Mouse (Mus musculus): ENCODE data around the gene Gng8. TPM values are rescaled to one million over a fixed set of nuclear protein-coding genes. Genes with fewer than 3 reads are reported as not detected.

Gng8 gene
- polyA plus RNA-seq, 1 experiment = not detected

GRCm38 (mm10) chr7:16892352-16892730, 755 bp downstream of the Gng8 start:
- no peak overlapping the region for H3K27ac ChIP-seq (ENCODE audit: control insufficient read depth, insufficient read depth, low read depth, low read length, poor library complexity)
- no peak overlapping the region for H3K4me3 ChIP-seq (replicated peaks; ENCODE audit: control insufficient read depth, low read depth, low read length)
- TF ChIP-seq POLR2A (IDR thresholded peaks at IDR 0.05; ENCODE audit: borderline replicate concordance, control insufficient read depth, low read depth, low read length) (no peak), CTCF (IDR thresholded peaks at IDR 0.05; ENCODE audit: control insufficient read depth, insufficient read depth, low read length) (0 out of 2 replicates have a peak, but pooled peaks have one; percentile 8)
- WGBS = 46% methylated on average over 9 of the region's 9 CpGs
- H3K4me1 ChIP-seq (ENCODE audit: control insufficient read depth, insufficient read depth, low read length) = peaks cover 2% of the 10 kb centered on the region

DNA sequence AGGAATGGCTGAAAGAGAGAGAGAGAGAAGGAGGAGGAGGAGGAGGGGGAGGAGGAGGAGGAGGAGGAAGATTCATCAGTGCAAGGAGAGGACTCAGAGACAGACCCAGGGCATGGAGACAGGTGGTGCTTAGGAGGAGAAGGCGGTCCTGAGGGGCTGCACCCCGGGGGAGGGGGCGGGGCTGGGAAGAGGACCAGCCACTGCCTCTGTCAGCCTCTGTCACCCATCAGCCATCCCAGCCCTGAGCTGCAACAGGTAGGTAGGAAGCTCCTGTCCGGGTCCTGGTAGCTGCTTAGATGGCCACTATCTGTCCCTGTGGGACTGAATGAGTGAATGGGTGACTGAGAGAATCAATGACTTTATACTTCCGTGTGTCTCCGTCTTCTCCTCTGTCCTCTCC, 2.0 kb downstream of the Gng8 start:
- Histone ChIP-seq H3K4me3 (replicated peaks; ENCODE audit: control insufficient read depth, low read depth, low read length) (no peak overlapping the region), H3K4me1 (ENCODE audit: control insufficient read depth, insufficient read depth, low read length) (peaks cover 2% of the 10 kb centered on the region), H3K27ac (ENCODE audit: control insufficient read depth, insufficient read depth, low read depth, low read length, poor library complexity) (no peak overlapping the region)
- WGBS = 44% methylated on average over 6 of the region's 6 CpGs
- TF ChIP-seq POLR2A (IDR thresholded peaks at IDR 0.05; ENCODE audit: borderline replicate concordance, control insufficient read depth, low read depth, low read length) = no peak
- TF ChIP-seq CTCF (IDR thresholded peaks at IDR 0.05; ENCODE audit: control insufficient read depth, insufficient read depth, low read length) = no peak

DNA sequence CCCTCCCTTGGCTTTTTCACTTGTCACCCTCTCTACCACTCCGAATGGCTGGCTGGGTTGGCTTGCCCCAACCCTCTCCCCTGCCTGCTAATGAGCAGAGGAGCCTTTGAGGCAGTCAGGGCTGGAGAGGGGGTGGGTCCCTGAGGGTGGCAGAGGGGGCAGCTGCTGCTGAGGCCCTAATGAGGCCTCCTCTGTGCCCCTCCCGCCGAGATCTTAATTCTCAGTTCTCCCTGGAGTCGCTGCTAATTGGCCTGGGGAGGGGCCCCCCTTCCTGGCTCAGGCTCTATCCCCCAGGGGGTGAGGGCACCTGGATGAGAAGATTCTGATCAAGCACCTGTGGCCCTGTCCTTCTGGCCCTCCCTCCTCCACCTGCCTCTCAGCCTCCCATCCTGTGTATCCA, 2.7 kb downstream of the Gng8 start:
- peaks cover 2% of the 10 kb centered on the region for H3K4me1 ChIP-seq (ENCODE audit: control insufficient read depth, insufficient read depth, low read length)
- H3K4me3 ChIP-seq (replicated peaks; ENCODE audit: control insufficient read depth, low read depth, low read length) = no peak overlapping the region
- no peak overlapping the region for H3K27ac ChIP-seq (ENCODE audit: control insufficient read depth, insufficient read depth, low read depth, low read length, poor library complexity)
- TF ChIP-seq CTCF (IDR thresholded peaks at IDR 0.05; ENCODE audit: control insufficient read depth, insufficient read depth, low read length) = no peak
- TF ChIP-seq POLR2A (IDR thresholded peaks at IDR 0.05; ENCODE audit: borderline replicate concordance, control insufficient read depth, low read depth, low read length) = no peak
- 21% methylated on average over 4 of the region's 4 CpGs for WGBS

DNA sequence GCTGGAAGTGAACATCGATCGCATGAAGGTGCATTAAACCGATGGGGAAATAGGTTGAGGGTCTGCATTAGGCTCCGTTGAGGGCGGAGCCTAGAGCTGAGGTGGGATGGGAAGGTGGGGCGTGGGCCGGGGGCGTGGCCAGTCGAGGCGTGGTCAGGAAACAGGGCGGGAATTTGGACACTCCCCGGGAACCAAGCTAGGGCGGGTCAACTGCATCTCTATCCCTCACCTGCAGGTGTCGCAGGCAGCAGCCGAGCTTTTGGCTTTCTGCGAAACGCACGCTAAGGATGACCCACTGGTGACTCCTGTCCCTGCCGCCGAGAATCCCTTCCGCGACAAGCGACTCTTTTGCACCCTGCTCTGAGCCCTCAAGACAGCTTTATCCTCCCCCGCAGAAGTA, 3.4 kb downstream of the Gng8 start:
- WGBS = 1% methylated on average over 24 of the region's 24 CpGs
- Histone ChIP-seq H3K27ac (ENCODE audit: control insufficient read depth, insufficient read depth, low read depth, low read length, poor library complexity) (no peak overlapping the region), H3K4me1 (ENCODE audit: control insufficient read depth, insufficient read depth, low read length) (peaks cover 2% of the 10 kb centered on the region), H3K4me3 (replicated peaks; ENCODE audit: control insufficient read depth, low read depth, low read length) (no peak overlapping the region)
- peak; percentile 94 for TF ChIP-seq CTCF (IDR thresholded peaks at IDR 0.05; ENCODE audit: control insufficient read depth, insufficient read depth, low read length)
- TF ChIP-seq POLR2A (IDR thresholded peaks at IDR 0.05; ENCODE audit: borderline replicate concordance, control insufficient read depth, low read depth, low read length) = no peak

DNA sequence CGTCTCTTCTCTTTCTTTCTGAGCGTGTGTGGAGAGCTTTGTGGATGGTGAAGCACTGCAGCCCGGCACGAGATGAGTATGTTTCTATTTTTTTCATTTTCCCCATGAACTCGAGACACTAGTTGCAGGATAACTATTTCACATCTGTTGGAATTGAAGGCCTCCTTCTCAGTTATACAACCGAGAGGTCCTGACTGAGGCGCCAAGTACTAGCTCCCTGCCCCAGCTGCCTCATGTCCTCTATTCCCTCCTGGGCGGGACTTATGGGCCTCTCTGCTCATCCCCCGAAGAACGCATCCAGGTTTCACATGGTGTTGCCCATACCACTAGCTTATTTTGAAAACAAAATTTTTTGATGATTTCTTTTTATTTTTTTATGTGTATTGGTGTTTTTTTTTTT, 3.9 kb downstream of the Gng8 start:
- H3K4me3 ChIP-seq (replicated peaks; ENCODE audit: control insufficient read depth, low read depth, low read length) = no peak overlapping the region
- H3K27ac ChIP-seq (ENCODE audit: control insufficient read depth, insufficient read depth, low read depth, low read length, poor library complexity) = no peak overlapping the region
- WGBS = 44% methylated on average over 10 of the region's 10 CpGs
- no peak for TF ChIP-seq POLR2A (IDR thresholded peaks at IDR 0.05; ENCODE audit: borderline replicate concordance, control insufficient read depth, low read depth, low read length)
- no peak for TF ChIP-seq CTCF (IDR thresholded peaks at IDR 0.05; ENCODE audit: control insufficient read depth, insufficient read depth, low read length)
- H3K4me1 ChIP-seq (ENCODE audit: control insufficient read depth, insufficient read depth, low read length) = peaks cover 2% of the 10 kb centered on the region

DNA sequence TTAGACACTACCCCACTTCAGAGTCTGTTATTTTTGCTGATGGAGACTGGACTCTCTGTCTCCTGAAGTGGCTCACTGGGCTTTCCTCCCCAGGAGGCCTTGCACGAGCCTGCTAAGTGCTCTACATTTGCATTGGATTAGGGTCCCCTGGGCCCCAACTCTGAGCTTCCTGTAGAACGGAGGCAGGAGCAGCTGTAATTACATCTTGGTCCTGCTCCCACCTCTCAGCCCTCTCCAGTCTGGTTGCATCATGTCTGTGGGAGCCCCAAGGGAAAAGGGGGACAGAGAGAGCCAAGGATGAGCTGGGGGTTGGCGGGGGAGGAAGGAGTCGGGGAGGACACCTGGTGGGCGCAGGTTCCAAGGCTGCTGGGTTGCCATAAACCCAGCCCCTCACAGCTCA, 8.9 kb downstream of the Gng8 start:
- H3K27ac ChIP-seq (ENCODE audit: control insufficient read depth, insufficient read depth, low read depth, low read length, poor library complexity) = no peak overlapping the region
- peaks cover 8% of the 10 kb centered on the region for H3K4me1 ChIP-seq (ENCODE audit: control insufficient read depth, insufficient read depth, low read length)
- no peak for TF ChIP-seq CTCF (IDR thresholded peaks at IDR 0.05; ENCODE audit: control insufficient read depth, insufficient read depth, low read length)
- WGBS = 48% methylated on average over 5 of the region's 5 CpGs
- no peak overlapping the region for H3K4me3 ChIP-seq (replicated peaks; ENCODE audit: control insufficient read depth, low read depth, low read length)

- no peak overlapping the region for H3K4me3 ChIP-seq (replicated peaks; ENCODE audit: control insufficient read depth, low read depth, low read length)
- WGBS = 14% methylated on average over 2 of the region's 2 CpGs
- no peak overlapping the region; the same call in 1 of the 2 replicates for H3K27ac ChIP-seq (ENCODE audit: control insufficient read depth, insufficient read depth, low read depth, low read length, poor library complexity)
- TF ChIP-seq POLR2A (IDR thresholded peaks at IDR 0.05; ENCODE audit: borderline replicate concordance, control insufficient read depth, low read depth, low read length) = no peak
- TF ChIP-seq CTCF (IDR thresholded peaks at IDR 0.05; ENCODE audit: control insufficient read depth, insufficient read depth, low read length) = no peak
- peaks cover 18% of the 10 kb centered on the region for H3K4me1 ChIP-seq (ENCODE audit: control insufficient read depth, insufficient read depth, low read length)
Observed at GRCm38 (mm10) chr7:16903439-16903955, 11.9 kb downstream of the Gng8 start.

DNA sequence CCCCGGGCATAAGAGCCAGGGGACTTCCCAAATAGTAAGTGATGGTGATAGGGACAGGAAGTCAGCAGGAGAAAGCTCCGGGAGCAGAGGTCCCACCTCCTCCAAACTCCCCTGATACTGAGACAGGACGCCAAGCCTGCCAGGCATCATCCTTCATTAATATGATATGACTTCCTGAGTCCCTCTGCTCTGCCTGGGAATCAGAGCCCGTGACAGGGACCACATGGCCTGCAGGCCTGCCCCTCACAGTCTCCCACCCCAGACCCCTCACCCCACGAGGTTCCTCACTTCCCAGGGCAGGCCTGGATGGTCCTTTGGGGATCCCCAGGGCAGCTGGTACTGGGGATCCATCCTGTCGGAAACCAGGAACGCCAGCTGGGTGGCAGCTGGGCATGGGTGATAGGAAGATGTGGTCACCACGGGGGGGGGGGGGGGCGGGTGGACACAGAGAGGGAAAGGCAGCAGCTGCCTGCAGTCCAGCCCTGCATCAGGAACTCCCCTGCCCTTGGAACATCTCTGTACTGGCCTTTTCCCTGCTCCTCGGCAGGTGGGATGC, 12.6 kb downstream of the Gng8 start:
- WGBS = 33% methylated on average over 10 of the region's 10 CpGs
- TF ChIP-seq CTCF (IDR thresholded peaks at IDR 0.05; ENCODE audit: control insufficient read depth, insufficient read depth, low read length) (no peak), POLR2A (IDR thresholded peaks at IDR 0.05; ENCODE audit: borderline replicate concordance, control insufficient read depth, low read depth, low read length) (no peak)
- Histone ChIP-seq H3K4me3 (replicated peaks; ENCODE audit: control insufficient read depth, low read depth, low read length) (no peak overlapping the region), H3K27ac (ENCODE audit: control insufficient read depth, insufficient read depth, low read depth, low read length, poor library complexity) (no peak overlapping the region), H3K4me1 (ENCODE audit: control insufficient read depth, insufficient read depth, low read length) (peaks cover 18% of the 10 kb centered on the region)

Measured in bone marrow, adult 2 months (tissue).